Mouse (Mus musculus): ENCODE results near the gene Akap2. TPM values are rescaled to one million over a fixed set of nuclear protein-coding genes. Genes with fewer than 3 reads are reported as not detected.
A peak's percentile ranks its signal among the peaks of the same experiment; 100 is the strongest.

The Akap2 gene
- polyA plus RNA-seq, 1 experiment: not detected

- no peak for TF ChIP-seq CTCF (IDR thresholded peaks at IDR 0.05; ENCODE audit: insufficient read depth, low read depth, low read length)
- no peak for TF ChIP-seq POLR2A (IDR thresholded peaks at IDR 0.05; ENCODE audit: insufficient read depth, low read depth, low read length)
- 70% methylated on average over 6 of the region's 6 CpGs for WGBS
- Histone ChIP-seq H3K4me3 (ENCODE audit: insufficient read depth, low read depth, low read length) (no peak overlapping the region), H3K4me1 (ENCODE audit: control insufficient read depth, insufficient read depth, low read length) (no peaks in the 10 kb centered on the region), H3K27ac (ENCODE audit: insufficient read depth, low read depth, low read length) (no peak overlapping the region)
Measured at GRCm38 (mm10) chr4:57804902-57805301, 87.4 kb downstream of the Akap2 start.

- H3K27ac ChIP-seq (ENCODE audit: insufficient read depth, low read depth, low read length): no peak overlapping the region
- 79% methylated on average over 4 of the region's 4 CpGs for WGBS
- TF ChIP-seq POLR2A (IDR thresholded peaks at IDR 0.05; ENCODE audit: insufficient read depth, low read depth, low read length): no peak
- no peak for TF ChIP-seq CTCF (IDR thresholded peaks at IDR 0.05; ENCODE audit: insufficient read depth, low read depth, low read length)
- no peak overlapping the region for H3K4me3 ChIP-seq (ENCODE audit: insufficient read depth, low read depth, low read length)
- peaks cover 9% of the 10 kb centered on the region for H3K4me1 ChIP-seq (ENCODE audit: control insufficient read depth, insufficient read depth, low read length)
Measured at GRCm38 (mm10) chr4:57809449-57809848, 92.0 kb downstream of the Akap2 start.

- Histone ChIP-seq H3K4me1 (ENCODE audit: control insufficient read depth, insufficient read depth, low read length) (peaks cover 9% of the 10 kb centered on the region), H3K27ac (ENCODE audit: insufficient read depth, low read depth, low read length) (no peak overlapping the region), H3K4me3 (ENCODE audit: insufficient read depth, low read depth, low read length) (no peak overlapping the region)
- 91% methylated on average over 1 of the region's 1 CpGs for WGBS
- TF ChIP-seq POLR2A (IDR thresholded peaks at IDR 0.05; ENCODE audit: insufficient read depth, low read depth, low read length) (no peak), CTCF (IDR thresholded peaks at IDR 0.05; ENCODE audit: insufficient read depth, low read depth, low read length) (no peak)
Measured at GRCm38 (mm10) chr4:57812075-57812474, 94.6 kb downstream of the Akap2 start.

- 41% methylated on average over 7 of the region's 7 CpGs for WGBS
- no peak overlapping the region for H3K4me3 ChIP-seq (ENCODE audit: insufficient read depth, low read depth, low read length)
- no peak overlapping the region for H3K27ac ChIP-seq (ENCODE audit: insufficient read depth, low read depth, low read length)
- TF ChIP-seq CTCF (IDR thresholded peaks at IDR 0.05; ENCODE audit: insufficient read depth, low read depth, low read length) (no peak), POLR2A (IDR thresholded peaks at IDR 0.05; ENCODE audit: insufficient read depth, low read depth, low read length) (no peak)
- H3K4me1 ChIP-seq (ENCODE audit: control insufficient read depth, insufficient read depth, low read length): peaks cover 9% of the 10 kb centered on the region
Measured at GRCm38 (mm10) chr4:57812916-57813575, 95.6 kb downstream of the Akap2 start.

GRCm38 (mm10) chr4:57813576-57813945 lies 96.1 kb downstream of the Akap2 start:
- peaks cover 9% of the 10 kb centered on the region for H3K4me1 ChIP-seq (ENCODE audit: control insufficient read depth, insufficient read depth, low read length)
- TF ChIP-seq POLR2A (IDR thresholded peaks at IDR 0.05; ENCODE audit: insufficient read depth, low read depth, low read length) (no peak), CTCF (IDR thresholded peaks at IDR 0.05; ENCODE audit: insufficient read depth, low read depth, low read length) (no peak)
- no peak overlapping the region; the same call in 1 of the 2 replicates for H3K27ac ChIP-seq (ENCODE audit: insufficient read depth, low read depth, low read length)
- 79% methylated on average over 4 of the region's 4 CpGs for WGBS
- no peak overlapping the region for H3K4me3 ChIP-seq (ENCODE audit: insufficient read depth, low read depth, low read length)

GRCm38 (mm10) chr4:57815355-57815754 lies 97.9 kb downstream of the Akap2 start:
- Histone ChIP-seq H3K4me3 (ENCODE audit: insufficient read depth, low read depth, low read length) (no peak overlapping the region), H3K4me1 (ENCODE audit: control insufficient read depth, insufficient read depth, low read length) (peaks cover 9% of the 10 kb centered on the region), H3K27ac (ENCODE audit: insufficient read depth, low read depth, low read length) (no peak overlapping the region)
- 80% methylated on average over 2 of the region's 2 CpGs for WGBS
- no peak for TF ChIP-seq POLR2A (IDR thresholded peaks at IDR 0.05; ENCODE audit: insufficient read depth, low read depth, low read length)
- TF ChIP-seq CTCF (IDR thresholded peaks at IDR 0.05; ENCODE audit: insufficient read depth, low read depth, low read length): no peak

GRCm38 (mm10) chr4:57816146-57816545 lies 98.7 kb downstream of the Akap2 start:
- H3K27ac ChIP-seq (ENCODE audit: insufficient read depth, low read depth, low read length): no peak overlapping the region
- 93% methylated on average over 8 of the region's 8 CpGs for WGBS
- peaks cover 12% of the 10 kb centered on the region for H3K4me1 ChIP-seq (ENCODE audit: control insufficient read depth, insufficient read depth, low read length)
- TF ChIP-seq CTCF (IDR thresholded peaks at IDR 0.05; ENCODE audit: insufficient read depth, low read depth, low read length) (no peak), POLR2A (IDR thresholded peaks at IDR 0.05; ENCODE audit: insufficient read depth, low read depth, low read length) (no peak)
- H3K4me3 ChIP-seq (ENCODE audit: insufficient read depth, low read depth, low read length): no peak overlapping the region

- 90% methylated on average over 24 of the region's 24 CpGs for WGBS
Measured at GRCm38 (mm10) chr4:57820839-57821374, 103.5 kb downstream of the Akap2 start.

GRCm38 (mm10) chr4:57821556-57822356 lies 104.3 kb downstream of the Akap2 start:
- Histone ChIP-seq H3K27ac (ENCODE audit: insufficient read depth, low read depth, low read length) (peak overlapping the region; percentile 86), H3K4me1 (ENCODE audit: control insufficient read depth, insufficient read depth, low read length) (peaks cover 19% of the 10 kb centered on the region), H3K4me3 (ENCODE audit: insufficient read depth, low read depth, low read length) (peak overlapping the region; percentile 16)
- 6% methylated on average over 11 of the region's 11 CpGs for WGBS
- TF ChIP-seq POLR2A (IDR thresholded peaks at IDR 0.05; ENCODE audit: insufficient read depth, low read depth, low read length) (no peak), CTCF (IDR thresholded peaks at IDR 0.05; ENCODE audit: insufficient read depth, low read depth, low read length) (no peak)

More at GRCm38 (mm10) chr4:57820839-57821374, 103.5 kb downstream of the Akap2 start:
- H3K27ac ChIP-seq (ENCODE audit: insufficient read depth, low read depth, low read length): no peak overlapping the region
- H3K4me3 ChIP-seq (ENCODE audit: insufficient read depth, low read depth, low read length): no peak overlapping the region
- H3K4me1 ChIP-seq (ENCODE audit: control insufficient read depth, insufficient read depth, low read length): peaks cover 16% of the 10 kb centered on the region
- no peak for TF ChIP-seq CTCF (IDR thresholded peaks at IDR 0.05; ENCODE audit: insufficient read depth, low read depth, low read length)
- TF ChIP-seq POLR2A (IDR thresholded peaks at IDR 0.05; ENCODE audit: insufficient read depth, low read depth, low read length): no peak
